Mouse (Mus musculus) spleen, adult 18-20 months (tissue): ENCODE data around the gene Kcne2.

Experiments
- DNase-seq, 2 experiments: peaks; one replicate each; pipeline ENCODE4 v3.0.0; 2022; ENCODE audit warnings: mixed read lengths in 2 of 2

Kcne2 gene

DNA sequence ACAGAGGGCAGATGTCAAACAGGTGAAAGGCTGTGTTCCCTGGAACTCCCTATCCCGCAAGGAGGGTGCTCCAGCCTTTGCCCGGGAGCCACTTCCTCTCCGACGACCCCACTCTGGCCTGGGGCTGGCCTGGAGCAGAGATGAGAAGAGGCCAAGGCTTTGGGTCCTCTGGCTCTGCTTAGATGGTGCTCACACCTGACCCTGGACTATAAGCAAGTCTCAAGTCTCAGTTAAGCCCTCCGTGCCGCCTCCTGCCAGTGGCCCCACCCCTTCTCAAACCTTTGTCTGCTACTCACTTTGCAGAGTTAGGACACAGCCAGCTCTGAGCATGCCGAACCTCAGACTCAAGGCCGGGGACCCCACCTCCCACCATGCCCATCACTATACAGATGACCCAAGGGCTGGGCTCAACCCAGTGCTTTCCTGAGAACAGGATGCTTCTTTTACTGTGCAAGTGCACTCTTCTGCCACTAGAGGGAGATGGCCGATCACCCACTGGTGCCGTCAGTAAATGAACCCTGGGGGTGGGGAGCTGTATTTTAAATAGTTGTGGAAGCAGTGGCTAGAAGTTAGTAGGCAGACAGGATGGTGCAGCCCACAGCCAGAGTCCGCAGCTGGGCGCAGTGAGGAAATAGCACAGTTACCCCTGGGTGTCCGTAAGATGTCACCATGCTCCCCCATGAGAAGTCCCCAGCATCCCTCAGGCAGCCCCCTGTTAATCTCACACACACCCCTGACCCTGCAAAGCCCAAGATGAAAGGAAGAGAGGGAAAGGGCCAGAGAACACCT, 22.0 kb downstream of the Kcne2 start:
- DNase-seq: peak in 1 of 2 experiments; percentile 21

DNA sequence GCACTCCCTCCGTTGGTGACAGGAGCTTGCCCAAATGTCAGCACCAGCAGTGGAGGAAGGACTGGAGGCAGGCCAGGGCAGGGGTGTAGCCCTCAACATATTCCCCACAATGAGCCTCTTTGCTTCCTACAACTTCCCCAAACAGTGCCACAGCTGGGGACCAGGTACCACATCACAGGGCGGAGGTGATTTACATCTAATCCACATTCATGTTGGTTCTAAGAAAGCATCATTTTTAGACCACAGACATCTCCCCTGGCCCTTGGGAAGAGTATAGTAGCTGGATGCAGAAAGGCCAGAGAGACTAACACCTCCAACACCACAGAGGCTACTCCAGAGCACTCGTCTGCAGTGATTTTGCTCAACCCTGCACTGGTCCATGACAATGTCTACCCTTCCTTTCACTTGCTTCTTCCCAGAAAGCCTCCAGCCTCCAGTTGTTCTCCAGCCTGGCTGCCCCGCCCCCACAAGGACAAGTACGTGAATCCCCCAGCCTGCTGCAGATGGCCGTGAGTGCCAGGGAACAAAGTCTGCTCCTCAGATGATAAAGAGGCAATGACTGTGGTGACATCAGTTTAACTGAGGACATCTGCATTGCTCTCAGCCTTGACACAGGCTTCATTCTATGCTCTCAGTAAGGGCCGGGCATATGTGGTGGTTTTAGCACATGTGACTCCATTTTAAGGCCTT, 24.0 kb downstream of the Kcne2 start:
- no peak for DNase-seq

DNA sequence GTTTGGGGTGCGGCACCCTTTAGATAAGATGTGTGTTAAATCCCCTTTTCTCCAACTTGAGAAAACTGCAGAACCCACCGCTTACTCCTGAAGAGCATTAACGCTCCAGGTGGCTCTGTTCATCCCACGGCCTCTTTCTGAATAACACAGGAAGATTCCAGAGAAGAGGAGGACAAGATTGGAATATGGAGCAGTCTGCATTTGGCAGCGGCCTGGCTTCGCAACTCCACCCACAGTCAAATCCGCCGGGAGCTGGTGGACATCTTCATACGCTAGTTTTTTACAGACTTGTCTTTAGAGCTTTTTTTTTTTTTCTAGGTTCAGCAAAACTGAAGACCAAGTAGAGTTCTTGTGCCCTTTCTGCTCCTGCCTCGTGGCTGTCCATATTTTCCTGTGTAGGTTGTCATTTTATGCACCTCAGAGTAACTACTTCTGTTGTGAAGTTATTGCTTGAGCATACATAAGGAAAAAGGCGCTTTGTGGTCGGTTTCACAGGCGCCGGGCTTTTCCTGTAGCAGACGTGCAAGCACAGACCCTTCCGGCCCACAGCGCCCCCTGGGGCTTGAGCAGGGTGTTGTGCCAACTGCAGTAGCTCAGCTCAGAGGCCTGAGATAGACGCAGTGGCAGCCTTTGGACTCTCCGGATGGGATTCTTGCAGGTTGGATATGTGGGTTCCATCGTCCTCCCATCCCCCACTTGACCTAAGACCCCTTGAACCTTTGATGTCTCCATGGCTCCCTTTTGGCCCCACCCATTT, 27.3 kb downstream of the Kcne2 start:
- DNase-seq: peak; percentile 39 to 67

DNA sequence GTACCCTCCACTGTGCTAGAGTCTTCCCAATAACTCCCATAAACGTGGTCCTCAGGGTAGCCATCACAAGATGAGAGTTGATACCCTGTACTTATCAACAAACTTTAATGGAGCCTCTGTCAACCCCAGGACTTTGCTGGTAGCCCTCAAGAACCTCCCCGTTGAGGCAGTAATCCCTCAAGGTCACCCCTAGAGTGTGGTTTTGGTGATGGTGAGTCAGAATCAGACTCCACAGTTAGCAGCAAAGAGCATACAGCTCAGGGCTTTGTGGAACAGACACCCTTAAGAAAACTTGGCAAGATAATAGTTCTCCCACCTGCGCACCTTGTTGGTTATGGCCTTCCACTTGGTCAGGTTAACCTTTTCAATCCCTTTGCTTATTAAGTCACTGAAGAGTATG, 28.2 kb downstream of the Kcne2 start:
- no peak for DNase-seq

DNA sequence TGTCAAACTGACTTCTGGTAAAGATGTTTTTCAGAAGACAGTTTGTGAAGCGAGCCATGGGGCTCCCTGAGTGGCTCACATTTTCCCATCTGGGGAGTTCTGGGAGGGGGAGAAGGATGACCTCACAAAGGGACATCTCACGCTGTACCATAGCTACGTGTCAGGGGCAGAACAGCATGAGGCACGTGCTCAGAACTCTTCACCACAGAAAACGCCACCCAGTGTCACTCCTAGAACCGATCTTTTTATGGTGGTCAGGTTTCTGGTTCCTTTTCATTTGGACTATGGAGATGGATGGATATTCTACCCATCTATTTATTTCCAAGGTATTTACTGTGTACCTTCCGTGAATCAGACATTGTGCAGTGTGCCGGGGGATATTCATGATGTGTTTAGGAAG, 29.2 kb downstream of the Kcne2 start, which contains the start of gene Fam243:
Gene Fam243, minus strand, starts transcription at position 101 of the 400 bp plus-strand sequence.
- DNase-seq: no peak

DNA sequence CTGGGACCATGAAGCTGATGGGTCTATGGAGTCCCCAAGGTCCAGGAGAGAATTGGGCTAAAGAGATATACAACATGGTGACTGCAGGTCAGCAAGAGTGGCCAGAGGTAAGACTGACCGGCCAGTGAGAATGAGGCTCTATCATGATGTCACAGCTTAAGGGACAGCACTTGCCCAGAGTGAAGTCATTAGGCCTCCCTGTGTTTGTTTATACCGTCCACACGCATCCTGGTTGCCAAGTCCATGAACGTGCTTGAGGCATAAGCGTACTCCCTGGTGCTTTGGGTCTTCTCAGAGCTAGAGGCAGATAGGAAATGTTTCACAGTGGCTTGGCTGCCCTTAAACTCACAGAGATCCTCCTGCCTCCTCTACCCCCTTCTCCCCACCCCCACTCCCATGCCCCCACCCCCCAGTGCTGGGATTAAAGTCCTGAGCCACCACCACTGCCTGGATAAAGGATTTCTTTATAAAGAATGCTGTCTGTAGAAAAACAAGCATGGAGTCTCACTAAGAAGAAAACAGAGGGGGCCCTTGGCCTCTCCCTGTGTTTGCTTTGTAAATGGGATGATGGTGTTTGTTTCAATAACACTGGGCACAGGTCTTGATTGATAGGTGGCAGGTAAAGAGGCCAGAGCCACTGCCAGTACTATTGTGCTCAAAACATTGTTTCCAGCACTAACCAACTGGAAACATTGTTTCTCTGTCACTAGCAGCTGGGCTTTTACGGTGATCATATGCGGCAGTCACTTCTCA, 32.3 kb downstream of the Kcne2 start:
- DNase-seq: no peak

DNA sequence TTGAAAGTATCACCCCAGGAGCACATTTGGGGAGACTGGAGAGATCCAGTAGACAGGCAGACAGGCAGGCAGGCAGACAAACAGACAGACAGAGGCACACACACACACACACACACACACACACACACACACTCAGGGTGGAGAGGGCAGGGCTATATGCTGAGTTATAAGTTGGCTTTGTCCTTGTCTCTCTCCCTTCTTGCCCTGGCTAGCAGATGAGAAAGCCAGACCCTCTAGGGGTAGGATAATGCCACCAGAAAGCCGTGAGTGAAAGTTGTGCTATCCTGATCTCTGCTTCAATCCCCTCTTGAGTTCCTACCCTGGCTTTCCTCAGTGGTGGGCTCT, 32.8 kb downstream of the Kcne2 start:
- DNase-seq: no peak

DNA sequence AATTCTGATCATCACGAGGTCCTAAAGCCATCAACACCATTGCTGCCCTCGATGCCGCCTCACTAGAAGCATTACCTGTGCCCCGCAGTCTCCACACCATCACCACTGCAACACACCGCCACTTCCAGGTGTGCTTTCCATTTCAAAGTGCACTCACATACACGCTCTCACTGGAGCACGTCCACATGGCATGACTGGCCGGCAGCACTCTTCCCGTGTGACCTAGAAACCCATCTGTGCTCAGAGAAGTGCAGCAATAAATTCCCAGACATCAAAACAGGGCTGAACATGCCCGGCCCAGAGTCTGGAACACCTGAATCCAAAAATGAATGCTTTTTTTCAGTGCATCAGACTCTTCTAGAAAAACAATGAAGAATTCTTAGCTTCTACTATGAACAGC, 35.7 kb downstream of the Kcne2 start:
- no peak for DNase-seq

DNA sequence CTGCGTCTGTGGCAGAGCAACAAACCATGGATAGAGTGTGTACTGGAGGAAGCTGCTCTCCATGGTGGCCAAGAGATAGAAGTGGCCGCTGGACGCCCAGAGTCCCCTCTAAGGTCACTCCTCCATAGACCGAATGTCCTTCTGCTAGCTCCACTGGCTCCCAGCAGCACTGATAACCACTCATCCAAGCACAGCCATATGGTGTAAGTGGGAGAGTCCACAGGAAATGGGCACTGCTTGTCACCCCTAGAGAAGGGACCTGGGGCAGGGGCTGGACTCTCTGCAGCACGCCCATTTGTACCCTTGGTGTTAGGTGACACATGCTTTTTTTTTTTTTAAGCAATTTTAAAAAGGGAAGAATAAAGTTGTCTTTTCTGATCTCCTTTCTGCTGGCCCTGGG, 38.8 kb downstream of the Kcne2 start:
- no peak for DNase-seq

DNA sequence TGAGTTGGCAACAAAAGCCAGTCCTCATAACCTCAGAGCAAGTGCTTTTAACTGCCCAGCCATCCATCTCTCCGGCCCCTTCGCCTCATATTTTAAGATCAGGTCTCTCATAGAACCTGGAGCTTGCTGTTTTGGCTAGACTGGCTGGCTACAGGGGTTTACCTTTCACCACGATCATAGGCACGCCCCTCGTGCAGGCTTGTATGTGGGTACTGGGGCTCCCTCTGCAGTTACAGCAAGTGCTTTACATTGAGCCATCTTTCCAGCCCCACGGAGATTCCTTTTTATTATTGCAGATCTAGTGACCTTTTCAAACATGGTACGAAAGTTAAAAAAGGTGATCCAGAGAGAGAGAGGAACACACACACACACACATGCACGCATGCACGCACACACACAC, 42.4 kb downstream of the Kcne2 start:
- no peak for DNase-seq

DNA sequence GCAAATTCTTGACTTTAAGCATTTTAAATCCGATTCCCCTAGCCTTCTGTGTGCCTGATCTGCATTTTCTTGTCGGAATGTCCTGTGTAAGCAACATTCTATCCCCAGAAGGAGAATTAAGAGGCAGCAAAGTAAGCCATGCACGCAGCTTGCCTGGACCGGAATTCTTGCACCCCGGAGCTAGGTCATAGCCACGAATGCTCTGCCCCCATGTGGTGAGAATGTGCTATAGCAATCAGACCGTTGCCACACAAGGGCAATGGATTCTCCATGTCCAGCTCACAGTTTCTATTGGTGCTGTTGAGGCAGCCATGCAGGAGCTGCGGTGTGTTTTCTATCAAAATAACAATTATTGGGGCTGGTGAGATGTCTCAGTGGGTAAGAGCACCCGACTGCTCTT, 44.1 kb downstream of the Kcne2 start:
- peak in 1 of 2 experiments; percentile 52 for DNase-seq

DNA sequence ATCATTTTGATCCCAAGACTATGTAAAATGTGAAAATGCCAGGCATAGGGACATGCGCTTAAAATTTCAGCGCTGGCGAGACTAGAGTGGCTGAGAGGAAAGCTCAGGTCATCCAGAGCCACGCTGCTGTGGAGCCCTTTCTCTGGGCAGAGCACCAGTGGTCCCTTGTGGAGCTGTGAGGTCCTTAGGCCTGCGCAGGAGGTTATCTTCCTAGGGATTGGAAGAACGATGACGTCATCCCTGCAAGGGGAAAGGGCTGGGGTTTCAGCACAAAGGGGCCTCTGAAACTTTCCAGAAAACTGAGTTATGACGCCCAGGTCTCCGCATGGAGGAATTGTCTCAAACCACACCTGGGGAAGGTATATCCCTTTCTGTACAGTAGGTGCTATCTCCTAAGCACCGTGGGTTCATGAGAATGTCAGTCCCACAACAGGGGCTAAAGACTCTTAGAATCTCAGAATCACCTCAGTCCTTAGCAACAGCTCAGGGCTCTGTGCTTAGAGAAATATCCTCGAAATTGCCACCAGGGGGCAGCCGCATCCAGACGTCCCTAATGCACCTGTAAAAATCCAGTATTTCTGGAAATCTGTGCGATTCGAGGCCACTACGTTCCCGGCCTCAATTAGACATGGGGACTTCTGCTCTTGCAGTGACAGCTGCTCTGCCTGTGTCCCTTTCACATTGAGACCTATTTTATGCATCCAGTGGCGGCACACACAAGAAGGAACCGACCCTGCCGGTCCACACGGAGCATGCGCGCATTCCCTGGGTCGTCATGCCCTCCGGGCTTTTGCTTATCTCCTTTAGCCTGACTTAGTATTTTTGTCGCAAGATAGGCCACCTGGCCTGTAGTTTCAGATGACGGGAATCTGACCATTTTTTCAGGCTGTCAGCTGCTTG, 48.7 kb downstream of the Kcne2 start:
- peak in 1 of 2 experiments; percentile 53 for DNase-seq

DNA sequence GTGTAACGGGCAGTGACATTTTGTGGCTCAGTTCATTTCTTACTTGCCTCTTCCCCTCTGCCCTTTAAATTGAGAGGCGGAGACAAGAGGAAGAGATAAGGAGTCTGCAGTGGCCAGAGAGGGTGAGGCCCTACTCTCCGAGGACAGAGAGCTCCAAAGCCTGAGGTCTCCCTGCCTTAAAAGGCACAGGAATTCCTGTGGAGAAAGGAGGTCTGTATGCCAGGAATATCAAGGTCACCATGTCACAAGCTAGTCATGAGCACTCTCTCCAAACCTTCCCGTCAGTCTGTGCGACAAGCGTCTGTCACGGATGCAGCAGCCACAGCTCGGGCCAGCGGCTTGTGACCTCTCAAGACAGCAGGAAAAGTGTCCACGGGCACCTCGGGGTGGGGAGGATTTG, 53.0 kb downstream of the Kcne2 start:
- no peak for DNase-seq

DNA sequence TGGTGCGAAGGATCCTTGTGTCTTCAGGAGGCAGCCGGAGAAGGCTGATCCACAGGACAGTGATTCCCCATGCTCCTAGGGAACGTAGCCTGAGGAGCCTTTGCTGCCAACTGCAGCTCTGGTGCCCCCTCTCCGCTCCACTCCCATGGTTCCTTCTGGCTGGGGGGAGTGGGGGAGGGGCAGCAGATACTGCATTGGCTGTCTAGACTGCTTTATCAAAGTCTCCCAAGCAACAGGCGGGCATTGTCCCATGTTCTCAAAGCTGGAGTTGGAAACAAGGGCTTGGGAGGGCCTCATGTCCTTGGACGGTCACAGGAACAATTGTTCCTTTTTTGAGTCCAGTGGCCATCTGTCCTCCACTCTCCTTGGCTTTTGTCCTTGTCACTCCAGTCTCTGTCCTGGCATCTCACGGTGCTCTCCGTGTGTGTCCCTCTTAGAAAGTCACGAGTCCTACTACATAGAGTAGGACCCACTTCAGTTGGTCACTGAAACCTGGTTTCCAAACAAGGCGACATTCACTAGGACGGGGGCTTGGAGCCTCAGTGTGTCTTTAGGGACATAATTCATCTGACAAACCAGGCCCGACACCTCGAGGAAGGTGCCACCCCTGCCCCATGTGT, 54.2 kb downstream of the Kcne2 start:
- DNase-seq: no peak
